Mouse (Mus musculus): ENCODE measurements around the gene Epha5.

Epha5 gene

GRCm38 (mm10) chr5:84417062-84417879, at the start of gene Epha5:
Epha5 (minus strand) TSS chr5:84417382.
- DNase-seq (ENCODE audit: low spot score): peak; percentile 37

DNA sequence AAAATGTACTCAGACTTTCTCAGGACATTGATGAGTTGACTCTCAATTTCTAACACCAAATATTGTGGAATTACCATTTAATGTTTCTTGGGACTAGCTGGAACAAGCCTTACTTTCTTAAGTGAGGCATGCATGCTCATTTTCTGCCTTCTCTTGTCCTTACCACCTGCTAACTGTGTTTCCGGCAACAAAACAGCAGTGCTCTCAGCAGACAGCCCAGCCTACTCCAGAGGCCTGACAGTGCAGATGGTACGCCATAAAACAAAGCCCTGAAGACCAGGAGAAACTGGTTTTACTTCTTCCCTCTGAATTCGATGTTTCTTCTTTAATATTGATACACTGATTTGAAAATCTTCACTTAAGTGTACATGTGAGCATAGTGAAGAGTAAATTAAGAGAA, 39.0 kb upstream of the Epha5 start:
- no peak for DNase-seq (ENCODE audit: low spot score)

DNA sequence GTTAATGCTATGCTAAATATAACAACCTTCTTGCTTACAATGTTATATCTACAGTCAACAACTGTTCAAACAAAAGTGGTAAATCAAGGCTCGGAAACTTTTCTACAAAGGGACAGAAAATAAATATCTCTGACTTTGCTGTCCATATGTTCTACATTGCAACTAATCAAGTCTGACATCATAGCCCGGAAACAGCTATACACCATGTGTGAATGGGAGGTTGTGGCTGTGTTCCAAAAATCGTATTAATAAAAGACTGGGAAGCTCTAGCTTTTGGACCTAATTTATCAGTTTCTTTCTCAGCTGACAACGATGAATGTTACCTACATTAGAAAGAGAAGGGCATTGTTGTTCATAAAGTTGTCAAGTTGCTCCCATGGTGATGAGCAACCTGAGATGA, 37.5 kb upstream of the Epha5 start:
- no peak for DNase-seq (ENCODE audit: low spot score)

DNA sequence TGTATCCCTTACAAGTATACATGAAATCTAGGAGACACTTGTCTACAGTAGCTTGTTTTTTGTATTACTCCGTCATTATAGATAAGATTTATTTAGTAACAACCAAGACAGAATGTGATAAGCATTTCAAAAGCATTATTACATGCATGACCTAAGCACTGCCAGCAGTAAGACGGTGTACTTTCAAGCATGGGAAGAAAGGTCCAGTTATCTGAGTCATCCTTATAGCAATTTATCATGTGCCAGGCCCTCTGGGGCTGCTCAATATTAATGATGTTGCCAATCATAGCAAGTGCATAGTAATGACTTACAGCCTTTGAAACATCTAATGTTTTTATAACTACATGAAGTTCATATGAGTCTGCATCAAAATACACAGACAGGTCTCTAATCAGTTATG, 36.7 kb upstream of the Epha5 start:
- no peak for DNase-seq (ENCODE audit: low spot score)

DNA sequence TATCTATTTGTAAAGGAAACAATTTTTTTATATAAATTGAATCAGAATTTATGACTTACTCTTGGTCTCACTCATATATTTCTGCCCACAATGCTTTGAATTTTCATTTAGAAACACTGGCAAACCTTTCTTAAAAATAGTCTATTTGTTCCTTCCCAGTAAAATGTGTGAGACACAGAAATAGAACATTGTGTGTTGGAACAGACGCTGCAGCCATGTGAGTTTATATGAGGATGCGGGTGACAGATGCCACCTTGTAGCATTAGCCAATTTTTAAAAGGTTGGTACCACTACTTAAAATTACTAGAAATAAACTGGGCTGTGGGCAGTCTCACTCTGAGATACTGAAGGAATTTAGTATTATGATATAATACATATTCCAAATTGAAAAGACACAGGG, 23.1 kb upstream of the Epha5 start:
- DNase-seq (ENCODE audit: low spot score): no peak

DNA sequence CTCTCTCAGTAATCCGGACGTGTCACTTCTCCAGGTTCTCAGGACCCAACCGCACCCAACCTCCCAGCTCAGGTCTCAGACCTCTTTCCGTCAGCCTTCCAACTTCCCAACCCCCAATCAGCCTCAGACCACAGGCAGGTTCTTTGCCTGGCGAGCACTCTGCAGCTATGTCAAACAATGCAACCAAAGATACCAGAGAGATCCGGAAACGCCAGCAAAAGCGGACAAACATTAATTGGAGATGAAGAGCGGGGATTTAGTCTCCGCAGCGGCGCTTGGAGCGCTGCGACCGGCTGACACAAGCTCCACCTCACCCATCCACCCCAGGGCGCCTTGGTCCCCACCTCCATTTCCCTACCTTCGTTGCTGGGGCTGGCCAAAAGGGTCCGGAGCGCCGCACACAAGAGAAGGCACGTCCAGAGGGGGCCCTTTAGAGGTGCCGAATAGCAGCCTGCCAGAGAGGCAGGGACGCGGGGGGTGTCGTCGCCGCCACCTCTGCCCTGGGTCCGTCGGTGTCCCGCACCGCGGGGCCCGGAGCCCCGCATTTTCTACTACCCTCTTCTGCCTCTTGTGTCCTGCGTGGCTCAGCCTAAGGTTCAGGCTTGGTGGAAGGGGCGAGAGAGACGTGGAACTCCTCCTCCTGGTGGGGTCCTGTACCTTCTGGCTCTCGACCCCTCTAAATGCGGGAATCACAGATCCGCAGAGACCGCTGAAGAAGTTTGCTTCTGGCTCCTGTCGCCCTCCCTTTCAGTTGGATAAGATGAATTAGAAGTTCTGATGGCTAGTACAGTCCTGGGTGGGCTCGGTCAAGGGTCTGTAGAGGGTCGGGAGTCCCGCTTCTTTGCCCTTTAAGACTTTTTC, 991 bp downstream of the Epha5 start:
- no peak for DNase-seq (ENCODE audit: low spot score)

- DNase-seq (ENCODE audit: low spot score): no peak
These were observed 2.2 kb downstream of the Epha5 start for GRCm38 (mm10) chr5:84414931-84415431.

- DNase-seq (ENCODE audit: low spot score): no peak
These were observed 4.2 kb downstream of the Epha5 start for GRCm38 (mm10) chr5:84413026-84413425.

- no peak for DNase-seq (ENCODE audit: low spot score)
These were observed 8.8 kb downstream of the Epha5 start for GRCm38 (mm10) chr5:84408370-84408769.

- no peak for DNase-seq (ENCODE audit: low spot score)
These were observed 20.1 kb downstream of the Epha5 start for GRCm38 (mm10) chr5:84397085-84397484.

DNA sequence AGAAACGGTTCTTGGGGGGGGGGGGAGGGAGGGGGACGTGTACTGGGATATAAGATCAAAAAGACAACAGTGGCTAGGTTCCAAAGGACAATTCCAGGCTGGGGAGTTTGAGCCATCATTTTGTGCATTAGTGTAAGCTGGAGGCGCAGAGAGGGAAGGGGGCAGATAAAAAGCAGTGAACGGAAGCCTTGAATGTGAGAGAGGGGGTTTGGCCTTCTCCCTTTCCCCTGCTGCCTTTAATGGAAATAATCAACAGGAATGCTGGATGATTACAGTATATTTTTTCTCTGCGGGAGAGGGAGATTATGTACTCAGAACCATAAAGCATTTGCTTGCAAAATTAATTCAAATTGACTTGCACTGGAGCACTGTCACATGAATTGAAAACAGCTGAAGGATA, 51.8 kb downstream of the Epha5 start:
- DNase-seq (ENCODE audit: low spot score): no peak

GRCm38 (mm10) chr5:84359430-84359829, 57.8 kb downstream of the Epha5 start:
- DNase-seq (ENCODE audit: low spot score): no peak

DNA sequence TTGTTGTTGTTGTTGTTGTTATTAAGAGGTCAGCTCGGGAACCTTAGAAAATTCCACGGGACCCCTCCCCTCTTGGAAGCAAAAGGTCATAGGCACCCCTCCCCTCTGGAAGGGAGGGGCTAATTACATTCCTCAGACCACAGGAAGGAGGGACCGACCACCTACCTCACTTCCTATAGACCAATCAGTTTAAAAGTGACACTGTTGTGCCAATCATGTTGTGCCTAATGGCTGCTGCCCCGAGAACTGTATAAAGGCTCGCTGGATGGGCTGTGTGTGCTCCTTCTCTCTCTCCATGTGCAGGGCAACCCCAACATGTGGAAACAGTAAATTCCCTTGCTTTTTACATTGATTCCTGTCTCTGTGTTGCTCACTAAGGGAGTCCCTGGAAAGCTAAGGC, 64.1 kb downstream of the Epha5 start:
- no peak for DNase-seq (ENCODE audit: low spot score)

- no peak for DNase-seq (ENCODE audit: low spot score)
These were observed 70.3 kb downstream of the Epha5 start for GRCm38 (mm10) chr5:84346728-84347499.

- no peak for DNase-seq (ENCODE audit: low spot score)
These were observed 81.2 kb downstream of the Epha5 start for GRCm38 (mm10) chr5:84335834-84336465.

GRCm38 (mm10) chr5:84334481-84334880, 82.7 kb downstream of the Epha5 start:
- DNase-seq (ENCODE audit: low spot score): no peak

DNA sequence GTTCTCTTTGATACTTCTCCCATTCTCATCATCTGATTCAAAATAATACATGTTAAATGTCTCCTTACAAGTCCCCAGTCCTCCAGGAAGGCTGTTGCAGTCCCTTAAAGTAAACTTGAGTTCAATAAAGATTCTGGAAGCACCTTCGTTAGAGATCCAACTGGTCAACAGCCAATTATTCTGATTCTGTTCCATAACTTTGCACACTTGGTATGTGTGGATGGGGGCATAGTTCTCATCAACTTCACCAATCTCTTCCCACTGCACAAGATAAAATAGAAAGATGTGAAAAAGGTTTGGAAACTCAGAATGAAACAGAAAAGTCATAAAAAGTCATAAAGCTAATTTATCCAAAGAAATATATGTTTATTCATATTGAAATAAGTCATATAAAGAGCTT, 85.6 kb downstream of the Epha5 start:
- no peak for DNase-seq (ENCODE audit: low spot score)

- no peak for DNase-seq (ENCODE audit: low spot score)
These were observed 96.6 kb downstream of the Epha5 start for GRCm38 (mm10) chr5:84320553-84320952.

DNA sequence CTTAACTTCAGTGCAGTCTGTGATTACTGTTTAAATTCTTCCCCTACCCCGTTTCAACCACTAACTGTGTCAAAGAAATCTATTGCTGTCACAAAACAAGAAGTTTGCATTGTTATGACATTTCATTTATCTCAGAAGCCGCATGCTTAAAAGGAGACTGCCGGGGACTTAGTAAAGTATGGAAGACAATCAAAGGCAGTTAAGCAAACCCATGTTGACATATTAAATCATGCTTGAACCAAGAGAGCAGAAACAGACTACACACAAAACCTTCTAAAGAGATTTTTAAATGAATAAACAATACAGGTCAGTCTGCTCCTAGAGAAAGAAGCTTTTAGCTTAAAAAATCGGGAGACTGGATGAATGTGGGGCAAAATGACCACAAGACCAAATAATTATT, 97.0 kb downstream of the Epha5 start:
- DNase-seq (ENCODE audit: low spot score): no peak

DNA sequence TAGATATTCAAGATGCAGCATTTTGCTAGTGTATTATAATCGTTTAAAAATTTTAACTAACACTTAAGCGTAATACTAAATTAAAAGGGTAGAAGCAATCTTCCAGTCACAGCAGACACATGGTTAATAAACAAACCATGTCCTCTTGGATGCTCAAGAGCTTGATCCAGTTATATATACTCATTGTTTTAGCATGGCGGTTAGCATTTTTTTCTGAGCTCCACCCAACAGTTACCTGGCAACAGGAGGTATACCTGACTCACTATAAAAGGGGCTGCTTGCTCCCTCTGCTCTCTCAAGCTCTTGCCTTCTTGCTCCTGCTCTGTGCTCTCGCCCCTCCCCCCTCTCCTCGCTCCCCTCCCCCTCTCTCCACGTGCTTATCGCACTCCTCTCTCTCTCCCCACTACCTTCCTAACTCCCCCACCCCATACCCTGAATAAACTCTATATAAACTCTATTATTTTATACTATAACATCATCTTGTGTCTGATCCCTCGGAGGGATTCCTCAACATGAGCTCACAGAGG, 98.3 kb downstream of the Epha5 start:
- DNase-seq (ENCODE audit: low spot score): no peak

DNA sequence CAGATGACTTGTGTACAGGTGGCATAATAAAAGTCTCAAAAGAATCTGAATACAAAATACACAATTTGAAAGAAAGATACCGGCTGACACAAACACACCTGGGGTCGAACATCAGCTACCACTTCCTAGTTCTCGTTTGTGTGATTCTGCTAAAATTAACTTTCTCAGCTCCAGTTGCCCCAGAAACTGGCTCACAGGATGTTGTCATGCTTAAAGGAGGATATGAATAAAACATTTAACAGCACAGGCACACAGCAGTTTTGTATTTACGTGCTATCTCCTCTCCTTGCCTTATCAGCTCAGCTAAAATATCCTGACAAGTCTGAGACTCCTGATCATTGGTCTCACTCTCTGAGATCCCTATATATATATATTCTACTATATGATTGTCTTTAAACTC, 99.3 kb downstream of the Epha5 start:
- DNase-seq (ENCODE audit: low spot score): no peak

DNA sequence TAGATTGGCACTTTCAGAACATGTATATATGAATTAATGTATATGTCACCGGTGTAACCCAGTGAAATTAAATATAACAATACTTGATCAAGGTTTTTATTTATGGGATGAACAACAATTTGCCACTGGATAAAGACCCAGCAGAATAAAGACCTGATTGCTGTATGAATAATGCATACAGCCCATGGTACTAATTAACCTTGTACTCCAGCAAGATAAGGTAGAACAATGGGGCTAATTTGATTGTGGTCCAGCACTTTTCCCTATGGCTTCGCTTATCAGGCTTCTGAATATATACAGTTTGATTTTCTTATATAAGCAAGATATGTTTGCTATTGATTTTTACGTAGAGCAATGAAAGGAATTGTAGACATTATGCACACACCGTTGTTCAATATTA, 103.6 kb downstream of the Epha5 start:
- DNase-seq (ENCODE audit: low spot score): no peak
